Mouse (Mus musculus): Measurements from ENCODE around the gene Bex3.

DNA sequence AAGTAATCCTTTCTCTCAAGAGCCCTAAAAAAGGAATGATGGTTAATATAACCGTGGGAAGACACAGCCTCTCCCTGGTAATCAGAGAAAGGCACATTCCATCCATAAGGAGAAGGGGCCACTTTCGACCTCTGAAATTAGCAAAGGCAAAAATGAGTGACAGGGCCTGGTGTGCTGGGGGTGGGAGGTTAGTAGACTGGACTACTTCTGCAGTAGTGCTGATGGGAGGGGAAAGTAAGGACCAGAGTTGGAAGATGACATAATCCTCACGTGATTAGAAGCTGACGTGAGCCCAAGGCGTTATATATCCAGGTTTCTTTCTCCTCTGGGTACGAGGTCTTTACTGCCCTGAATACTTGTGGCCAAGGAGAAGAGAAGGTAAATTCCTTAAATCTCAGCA, 46.3 kb upstream of the Bex3 start:
- no peak for TF ChIP-seq CTCF (IDR thresholded peaks at IDR 0.05; ENCODE audit: insufficient read depth, low read depth, low read length)
- no peak for TF ChIP-seq POLR2A (IDR thresholded peaks at IDR 0.05; ENCODE audit: insufficient read depth, low read depth, low read length)
